Mouse (Mus musculus) megakaryocyte progenitor cell, adult 5-6 weeks (primary cell): ENCODE results near the gene Xrra1. TPM values are rescaled to one million over a fixed set of nuclear protein-coding genes. Genes with fewer than 3 reads are reported as not detected.
"Not testable (repeated sequence)": the region's sequence is repeated elsewhere in the genome, so short reads cannot be mapped to it uniquely, and the experiment has no call there.

Experiments used
- ATAC-seq: replicated peaks from 2 replicates; pipeline ENCODE4 v1.8.0; 2016; ENCODE audit warnings: mild to moderate bottlenecking, moderate TSS enrichment, inconsistent platforms; ENCODE audit not compliant: poor library complexity
- total RNA-seq, 2 experiments: library from RNA; stranded (forward) in 1 of 2; stranded (reverse) in 1 of 2; fragments of 157-497, 149-512 nt in 1 of 2; fragments of 200-1000 nt in 1 of 2; gene quantifications; 2 replicates each; pipeline versions ENCODE4 v1.2.3 to v1.2.4; 2015 to 2017

The Xrra1 gene
- total RNA-seq, 2 experiments from 2014 or later: 0.25 TPM; not detected in 1

DNA sequence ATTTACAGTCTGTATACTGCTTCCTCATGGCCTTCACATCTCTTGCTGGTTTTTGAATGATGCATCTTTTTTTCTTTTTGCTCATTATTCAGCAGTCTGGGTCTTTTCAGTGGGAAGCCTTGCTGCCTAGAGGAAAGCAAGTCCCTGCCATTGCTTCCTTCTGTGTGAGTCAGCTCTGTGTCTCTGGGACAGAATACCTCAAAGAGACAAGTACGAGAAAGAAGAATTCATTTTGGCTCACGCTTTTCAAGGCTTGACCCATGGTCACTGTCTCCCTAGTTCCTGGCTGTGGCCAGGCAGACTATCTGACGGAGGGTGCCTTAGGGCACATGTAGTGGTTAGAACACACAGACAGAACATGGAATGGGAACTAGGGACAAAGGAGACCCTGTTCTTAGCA lies 35.1 kb downstream of the Xrra1 start:
- no peak for ATAC-seq

DNA sequence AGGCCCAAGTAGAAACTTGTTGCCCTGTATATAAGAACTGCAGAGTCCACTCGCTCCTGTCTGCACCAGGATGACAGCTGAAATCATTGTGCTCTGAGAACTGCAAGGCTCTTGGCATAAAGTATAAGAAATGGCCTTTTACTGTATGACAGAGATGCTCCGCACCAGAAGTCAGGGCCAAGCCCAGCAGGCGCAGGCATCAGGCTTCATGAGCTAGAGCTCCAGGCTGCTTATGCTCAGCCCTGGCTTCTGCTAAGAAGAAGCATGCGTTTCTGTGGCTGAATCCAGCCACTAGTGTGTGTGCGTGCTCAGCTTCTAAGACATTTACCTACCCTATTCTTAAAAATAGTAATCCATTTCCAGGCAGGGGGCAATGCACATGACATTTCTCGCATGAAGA lies 35.6 kb downstream of the Xrra1 start:
- no peak for ATAC-seq

DNA sequence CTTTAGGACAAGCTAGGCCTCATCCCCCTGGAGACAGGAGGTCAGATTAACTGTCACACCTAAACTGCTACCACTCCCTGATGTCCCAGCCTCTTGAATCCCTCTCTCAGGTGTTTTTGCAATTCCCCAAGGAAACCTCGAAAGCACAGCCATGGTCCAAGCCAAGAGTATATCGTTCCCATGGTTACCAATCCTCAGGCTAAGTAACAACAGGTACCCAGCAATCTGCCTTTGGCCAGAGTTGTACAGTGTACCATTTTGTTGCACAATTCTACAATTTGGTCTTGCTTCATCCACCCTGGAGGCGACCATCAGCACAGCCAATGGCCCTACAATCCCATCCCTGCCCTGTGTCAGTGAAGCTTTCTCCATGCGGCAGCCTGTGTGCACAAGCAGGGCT lies 38.0 kb downstream of the Xrra1 start:
- no peak for ATAC-seq

DNA sequence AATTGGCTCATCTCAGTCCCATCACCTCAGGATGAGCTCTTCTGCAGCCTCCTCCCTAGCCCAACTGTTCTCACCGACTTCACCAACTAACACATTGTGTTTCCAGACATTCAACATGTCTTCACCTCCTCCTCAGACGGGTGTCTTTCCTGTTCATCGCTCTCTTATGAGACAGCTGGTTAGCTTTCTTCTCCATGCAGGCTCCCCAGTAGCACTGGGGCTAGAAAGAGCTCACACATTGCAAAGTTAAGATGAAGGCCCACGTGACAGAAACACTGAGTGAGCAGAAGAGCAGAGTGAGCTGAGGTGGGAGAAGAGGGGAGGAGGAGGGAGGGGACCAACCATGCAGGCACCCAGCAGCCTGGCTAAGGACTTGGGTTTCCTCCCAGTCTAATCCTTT lies 43.3 kb downstream of the Xrra1 start:
- ATAC-seq: no peak

DNA sequence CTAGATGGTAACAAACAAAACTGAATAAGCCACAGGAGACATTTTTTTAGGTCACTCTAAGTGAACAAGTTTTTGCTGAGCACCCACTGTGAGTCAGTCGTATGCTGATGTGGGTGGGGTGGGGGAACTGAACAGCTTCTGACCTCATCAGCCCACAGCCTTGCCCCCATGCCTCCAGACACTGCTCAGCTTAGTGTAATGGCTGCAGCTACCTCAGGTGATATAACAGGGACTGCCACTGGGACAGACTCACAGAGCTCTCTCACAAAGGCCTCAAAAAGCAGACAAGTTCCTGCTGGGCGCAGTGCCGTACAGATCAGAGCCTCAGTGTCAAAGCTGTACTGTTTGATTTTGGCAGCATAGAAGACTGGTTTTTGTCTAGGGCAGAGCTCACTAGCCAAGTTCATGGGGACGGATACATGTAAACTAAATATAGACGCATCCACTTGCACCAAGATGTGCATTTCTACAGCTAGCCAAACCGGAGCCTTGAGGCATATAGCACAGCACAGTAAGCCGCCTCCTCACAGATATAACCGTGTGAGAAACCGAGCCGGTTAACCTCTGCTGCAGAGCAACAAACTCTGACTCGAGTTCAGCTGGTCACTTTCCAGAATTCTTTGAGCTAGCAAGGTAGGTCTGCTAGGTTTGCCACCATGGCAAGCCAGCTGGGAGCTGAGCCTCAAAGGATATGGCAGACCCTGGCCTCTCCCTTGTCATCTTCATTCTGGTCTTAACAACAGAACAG lies 44.2 kb downstream of the Xrra1 start:
- ATAC-seq: no peak

DNA sequence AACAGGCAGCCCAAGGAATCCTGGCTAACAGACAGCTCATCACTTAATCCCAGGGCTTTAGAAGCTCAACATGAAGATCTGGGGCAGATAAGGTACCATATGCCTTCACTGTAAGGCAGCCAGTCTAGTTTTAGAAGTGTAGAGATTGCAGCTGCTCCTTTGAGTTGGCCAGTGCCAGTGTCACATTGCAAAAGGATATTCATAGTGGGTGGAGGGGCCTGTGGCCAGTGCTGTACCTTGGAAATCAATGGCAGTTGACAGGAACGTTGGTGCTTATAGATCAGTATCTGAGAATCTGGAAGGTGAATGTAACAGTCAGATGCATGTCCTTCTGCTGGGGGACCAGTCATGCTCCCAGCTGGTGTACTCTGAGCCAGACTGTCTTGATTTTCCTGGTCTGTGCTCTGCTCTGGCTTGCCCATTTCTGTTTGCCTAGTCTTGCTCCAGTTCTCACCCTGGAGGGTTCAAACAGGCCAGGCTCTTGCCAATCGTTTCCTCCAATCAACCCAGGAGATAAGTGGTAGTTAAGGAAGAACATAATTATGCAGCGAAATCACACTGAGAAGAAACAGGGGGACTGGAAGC lies 45.6 kb downstream of the Xrra1 start:
- ATAC-seq: no peak

DNA sequence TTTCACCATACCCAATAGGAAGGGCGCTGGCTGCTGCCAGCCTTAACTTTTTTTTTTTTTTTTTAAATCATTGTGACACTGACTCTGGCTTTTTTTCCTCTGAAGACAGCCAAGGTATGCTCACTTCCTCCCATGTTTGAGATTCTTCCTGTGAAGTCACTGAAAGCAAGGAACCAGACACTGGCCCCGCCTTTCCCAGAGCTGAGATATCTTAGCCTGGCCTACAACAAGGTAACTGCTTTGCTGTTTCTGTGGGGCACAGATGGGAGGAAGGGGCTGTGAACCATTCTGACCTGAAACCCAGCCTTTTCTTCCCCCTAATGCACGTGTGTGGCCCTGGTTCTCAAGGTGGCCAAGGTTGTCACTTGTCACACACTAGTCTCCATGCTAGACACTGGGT lies 47.4 kb downstream of the Xrra1 start:
- ATAC-seq: no peak

DNA sequence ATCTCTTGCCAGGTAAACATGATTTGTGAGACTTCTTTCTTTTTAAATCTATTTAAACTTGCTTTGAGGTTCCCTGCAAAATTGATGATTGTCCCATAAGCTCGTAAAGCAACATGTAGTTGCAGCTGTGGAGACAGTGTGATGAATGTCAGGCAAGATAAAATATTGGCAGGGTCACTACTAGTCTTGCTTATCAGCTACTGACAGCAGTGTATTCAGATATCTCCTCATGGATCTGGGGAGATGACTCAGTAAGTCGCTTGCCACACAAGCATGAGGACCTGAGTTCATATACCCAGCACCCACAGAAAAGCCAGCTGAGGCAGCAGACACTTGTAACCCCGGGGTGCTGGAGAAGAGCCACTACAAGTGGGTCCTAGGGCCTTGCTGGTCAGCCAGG lies 48.5 kb downstream of the Xrra1 start:
- peak; percentile 85 for ATAC-seq

DNA sequence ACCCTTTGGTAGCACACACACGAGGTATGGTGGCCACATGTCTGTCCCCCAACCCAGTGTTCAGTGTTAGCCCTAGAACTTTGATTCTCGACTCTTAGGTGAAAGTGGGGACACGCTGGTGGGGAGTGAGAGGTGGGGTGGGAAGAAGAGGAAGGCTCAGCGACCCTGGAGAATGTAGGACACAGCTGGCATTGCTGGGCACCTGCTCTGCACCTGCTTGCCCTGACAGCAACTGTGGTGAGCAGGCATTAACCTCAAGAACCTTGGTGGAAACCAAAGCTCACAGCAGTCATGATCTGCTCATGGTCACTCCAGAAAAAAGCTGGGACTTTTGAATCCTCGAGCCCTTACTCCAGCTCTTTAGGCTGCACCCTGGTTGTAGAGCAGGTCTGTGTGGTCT lies 52.1 kb downstream of the Xrra1 start:
- no peak for ATAC-seq

DNA sequence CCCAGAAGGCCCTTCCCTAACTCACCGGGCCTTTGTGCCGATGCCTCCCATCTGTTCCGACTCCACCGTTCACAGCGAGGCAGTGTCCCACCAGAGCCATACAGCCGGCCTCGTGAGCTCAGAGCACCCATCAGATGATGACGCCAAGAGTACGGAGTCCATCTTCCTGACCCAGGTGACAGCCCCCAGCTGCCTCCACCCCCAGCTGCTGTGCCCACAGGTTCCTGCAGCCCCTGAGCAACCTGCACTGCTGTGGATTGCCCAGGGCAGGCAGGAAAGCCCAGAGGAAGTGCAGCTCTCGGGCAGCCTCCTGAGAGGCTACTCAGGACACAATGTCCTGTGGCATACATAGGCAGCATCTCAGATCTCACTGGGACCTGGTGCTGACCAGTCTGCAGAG lies 55.4 kb downstream of the Xrra1 start:
- no peak for ATAC-seq

DNA sequence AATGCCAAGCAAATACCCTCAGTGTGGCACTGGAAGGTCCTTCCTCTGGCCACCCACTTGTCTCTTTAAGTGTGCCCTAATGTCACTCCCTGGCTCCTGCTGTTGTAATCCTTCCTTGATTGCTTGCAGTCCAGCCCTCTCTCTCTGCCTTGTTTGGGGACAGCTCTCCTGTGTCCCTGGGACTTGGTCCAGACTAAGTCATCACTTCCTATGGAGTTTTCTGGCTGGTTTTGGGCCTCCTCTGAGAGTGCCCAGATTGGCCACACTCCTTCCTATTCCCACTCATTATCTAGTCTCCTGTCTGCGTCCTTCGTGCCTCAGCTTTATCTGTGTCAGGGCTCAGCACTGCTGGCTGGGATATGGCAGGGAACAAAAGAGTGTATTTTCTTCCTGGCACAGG lies 56.6 kb downstream of the Xrra1 start:
- ATAC-seq: no peak

DNA sequence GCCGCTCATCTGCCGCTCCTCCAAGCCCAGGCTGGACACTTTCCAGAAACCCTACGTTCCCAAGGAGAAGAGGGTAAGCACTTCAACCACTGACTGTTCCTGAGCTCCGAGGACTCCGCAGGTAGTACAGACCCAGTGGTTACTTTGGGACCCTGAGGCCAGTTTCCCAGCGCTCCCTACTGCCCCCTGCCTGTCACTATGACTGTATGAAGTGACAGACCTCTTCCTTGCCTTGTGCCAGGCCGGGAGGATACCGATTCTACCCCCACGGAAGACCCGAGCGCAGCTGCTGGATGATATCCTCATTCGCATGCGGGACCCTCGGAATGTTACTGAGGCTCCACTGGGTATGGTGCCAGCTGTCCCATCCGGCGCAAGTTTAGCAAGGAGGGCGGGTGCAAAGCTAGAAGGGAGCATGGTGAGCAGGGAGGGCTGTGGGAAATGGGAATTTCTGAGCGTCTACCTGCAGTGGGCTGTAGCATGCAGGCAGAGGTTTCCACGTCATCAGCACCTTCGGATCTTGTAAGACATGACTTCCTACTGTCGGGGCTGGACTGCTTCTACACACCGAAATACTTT lies 57.9 kb downstream of the Xrra1 start:
- ATAC-seq: peak; percentile 71

DNA sequence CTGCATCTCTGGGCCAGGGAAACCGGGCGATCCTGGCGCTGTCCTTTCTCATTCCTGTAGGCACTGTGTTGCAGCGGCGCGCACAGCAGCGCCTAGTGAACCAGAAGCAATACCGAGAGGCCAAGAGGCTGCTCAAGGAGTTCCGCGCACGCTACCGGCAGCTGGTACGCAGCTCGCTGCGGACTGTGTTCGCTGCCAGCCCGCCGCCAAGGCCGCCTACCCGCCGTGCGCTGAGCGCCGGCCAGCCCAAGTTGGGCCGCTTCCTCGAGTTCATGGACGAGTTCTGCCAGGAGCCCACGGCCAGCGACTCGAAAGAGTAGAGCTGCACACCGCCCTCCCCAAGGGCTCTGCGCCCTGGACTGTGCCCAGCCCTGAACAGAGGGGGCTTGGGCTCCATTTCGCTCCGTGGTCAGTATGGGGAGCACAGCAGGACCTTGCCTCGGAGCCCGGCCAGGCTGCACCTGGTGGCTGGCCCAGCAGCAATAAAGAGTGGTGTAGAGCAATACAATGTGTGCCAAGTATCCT lies 58.5 kb downstream of the Xrra1 start:
- ATAC-seq: peak; percentile 35; the same call in 1 of the 2 replicates

DNA sequence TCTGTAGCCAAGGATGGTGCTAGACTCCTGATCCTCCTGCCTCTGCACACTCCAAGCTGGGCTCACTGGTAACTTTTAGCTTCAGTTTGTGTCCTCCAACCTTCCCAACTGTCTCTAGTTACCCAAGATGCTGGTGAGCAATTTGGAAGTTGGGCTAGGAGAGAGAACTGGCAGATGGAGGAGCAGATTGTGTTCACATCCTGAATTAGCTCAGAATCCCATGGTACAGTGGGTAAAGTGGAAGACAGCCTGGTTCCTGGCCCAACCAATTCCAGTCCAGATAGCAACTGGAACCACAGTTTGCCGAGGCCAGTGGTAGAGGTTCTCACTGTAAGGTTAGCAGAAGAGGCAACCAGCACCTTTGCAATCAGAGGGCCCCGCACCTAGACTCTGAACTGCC lies 60.2 kb downstream of the Xrra1 start:
- ATAC-seq: no peak

DNA sequence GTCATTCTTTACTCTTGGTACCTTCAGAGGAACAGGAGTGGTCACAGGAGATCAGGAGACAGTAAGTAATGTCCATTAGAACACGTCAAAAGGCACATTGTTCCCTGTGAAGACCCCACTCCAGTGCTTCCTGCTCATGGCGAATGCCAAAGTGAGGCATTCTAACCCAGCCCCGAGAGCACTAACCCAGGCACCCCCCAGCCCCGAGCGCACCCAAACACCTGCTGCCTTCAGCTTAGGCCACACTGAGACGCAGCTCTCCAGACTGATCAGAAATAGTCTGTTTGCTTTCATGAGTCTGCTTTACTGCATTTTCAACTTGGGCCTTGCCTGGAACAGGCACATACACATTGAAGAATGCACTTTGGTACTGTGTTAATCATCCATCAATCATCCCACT lies 61.1 kb downstream of the Xrra1 start:
- no peak for ATAC-seq

DNA sequence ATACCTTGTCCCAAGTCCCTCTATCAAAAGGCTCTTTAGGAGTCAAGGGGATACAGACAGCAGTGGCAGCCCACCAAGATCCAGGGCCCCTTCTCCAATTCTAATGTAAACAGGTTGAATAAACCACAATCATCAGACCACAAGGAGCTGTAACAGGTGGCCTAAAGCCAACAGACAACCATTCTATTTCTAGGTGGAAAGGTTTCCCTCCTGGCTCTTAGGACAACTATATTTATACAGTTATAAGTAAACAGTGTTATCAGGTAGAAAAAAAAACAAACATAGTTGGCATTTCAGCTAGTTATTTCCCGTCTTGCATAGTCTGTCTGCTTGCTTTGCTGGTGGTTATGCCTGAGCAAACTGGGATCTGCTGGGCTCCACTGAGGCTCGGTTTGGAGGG lies 61.5 kb downstream of the Xrra1 start:
- no peak for ATAC-seq

DNA sequence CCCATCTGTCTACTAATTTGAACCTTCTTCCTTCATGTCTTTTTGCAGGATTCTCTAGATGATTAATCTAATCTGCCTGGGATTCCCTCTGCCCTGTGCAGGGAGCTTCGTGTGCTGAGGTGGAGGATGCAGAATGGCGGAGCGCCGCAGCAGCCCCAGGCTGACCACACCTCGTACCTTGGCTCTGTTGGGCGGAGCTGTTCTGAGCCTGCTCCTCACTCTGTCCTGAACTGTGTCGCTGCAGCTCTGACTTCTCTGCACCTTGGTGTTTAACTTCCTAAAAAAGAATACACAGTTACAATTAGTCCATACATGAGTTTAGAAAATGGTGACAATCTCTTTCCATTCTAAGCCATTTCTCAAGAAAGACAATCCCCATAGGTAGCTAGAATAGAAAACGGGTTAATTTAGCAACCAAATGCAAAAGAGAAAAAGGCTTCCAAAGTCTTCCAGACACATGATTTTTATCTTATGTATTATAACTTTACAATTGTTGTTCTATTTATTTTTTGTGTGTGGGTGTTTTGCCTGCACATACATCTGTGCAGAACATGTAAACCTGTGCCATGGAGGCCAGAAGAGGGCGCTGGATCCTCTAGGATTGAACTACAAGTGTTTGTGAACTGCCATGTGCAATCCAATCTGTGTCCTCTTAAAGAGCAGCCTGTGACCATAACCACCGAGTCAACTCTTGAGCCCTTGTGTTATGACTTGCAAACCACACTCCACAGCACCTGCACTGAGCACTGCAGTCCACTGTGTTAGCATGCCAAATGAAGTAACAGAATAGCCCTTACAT lies 68.2 kb downstream of the Xrra1 start:
- peak; percentile 66 for ATAC-seq

DNA sequence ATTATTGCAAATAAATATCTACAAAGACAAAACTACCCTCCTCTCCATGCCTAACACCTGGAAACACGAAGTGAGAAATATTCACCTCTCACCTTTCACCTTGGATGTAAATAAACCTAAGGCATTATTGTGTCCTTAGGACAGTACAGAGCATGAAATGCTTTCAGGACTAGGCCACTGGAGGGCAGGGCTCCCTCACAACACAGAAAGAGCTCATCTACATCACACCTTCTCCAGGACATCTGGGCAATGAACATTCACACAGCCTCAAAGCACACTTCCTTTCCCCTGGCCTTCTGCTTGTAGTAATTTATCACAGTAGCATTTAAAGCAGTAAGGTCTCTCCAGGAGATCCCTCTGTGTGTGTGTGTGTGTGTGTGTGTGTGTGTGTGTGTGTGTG lies 76.8 kb downstream of the Xrra1 start:
- no peak for ATAC-seq

DNA sequence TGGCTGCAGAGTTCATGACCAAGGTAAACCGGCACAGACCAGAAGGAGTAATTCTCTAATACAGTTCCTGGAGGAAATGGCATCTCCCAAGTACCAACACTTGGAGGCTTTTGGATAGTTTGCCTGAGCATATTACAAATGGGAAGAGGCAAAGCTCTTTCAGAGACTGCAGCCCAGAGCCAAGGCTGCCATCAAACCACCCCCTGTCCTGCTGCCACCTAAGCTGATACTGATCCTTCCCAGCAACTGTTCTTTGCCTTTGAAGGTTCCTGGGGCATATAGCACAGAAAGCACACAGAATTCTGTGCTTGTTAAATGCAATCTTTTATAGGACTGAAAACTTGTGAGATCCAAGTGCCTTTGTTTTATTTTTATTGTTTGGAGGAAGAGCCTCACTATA lies 81.8 kb downstream of the Xrra1 start:
- ATAC-seq: no peak

DNA sequence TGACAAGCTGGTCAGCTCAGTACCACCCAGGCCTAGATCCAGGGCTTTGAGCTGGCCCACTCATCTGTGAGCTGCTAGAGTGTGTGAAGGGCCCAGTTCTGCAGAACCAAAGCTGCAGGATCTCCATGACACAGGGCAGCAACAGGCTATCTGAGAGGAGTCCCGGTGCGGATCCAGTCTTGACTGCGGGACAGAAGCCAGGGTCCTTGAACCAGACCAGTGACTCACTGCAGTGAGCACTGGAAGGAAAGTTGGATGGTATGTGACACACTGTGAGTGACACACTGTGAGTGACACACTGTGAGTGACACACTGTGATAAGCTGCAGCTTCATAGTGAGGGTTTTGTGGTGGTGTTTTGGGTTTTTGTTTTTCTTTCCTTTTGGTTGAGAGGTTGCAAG lies 85.6 kb downstream of the Xrra1 start:
- ATAC-seq: no peak

DNA sequence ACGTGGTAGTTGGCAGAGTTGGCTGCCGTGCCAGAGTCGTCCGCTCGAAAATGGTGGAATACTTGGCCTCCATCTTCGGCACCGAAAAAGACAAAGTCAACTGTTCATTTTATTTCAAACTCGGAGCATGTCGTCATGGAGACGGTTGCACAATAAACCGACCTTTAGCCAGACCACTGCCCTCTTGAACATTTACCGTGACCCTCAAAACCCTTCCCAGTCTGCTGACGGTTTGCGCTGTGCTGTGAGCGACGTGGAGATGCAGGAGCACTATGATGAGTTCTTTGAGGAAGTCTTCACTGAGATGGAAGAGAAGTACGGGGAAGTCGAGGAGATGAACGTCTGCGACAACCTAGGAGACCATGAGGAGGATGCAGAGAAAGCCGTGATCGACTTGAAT lies 86.1 kb downstream of the Xrra1 start:
- not testable (repeated sequence) for ATAC-seq

DNA sequence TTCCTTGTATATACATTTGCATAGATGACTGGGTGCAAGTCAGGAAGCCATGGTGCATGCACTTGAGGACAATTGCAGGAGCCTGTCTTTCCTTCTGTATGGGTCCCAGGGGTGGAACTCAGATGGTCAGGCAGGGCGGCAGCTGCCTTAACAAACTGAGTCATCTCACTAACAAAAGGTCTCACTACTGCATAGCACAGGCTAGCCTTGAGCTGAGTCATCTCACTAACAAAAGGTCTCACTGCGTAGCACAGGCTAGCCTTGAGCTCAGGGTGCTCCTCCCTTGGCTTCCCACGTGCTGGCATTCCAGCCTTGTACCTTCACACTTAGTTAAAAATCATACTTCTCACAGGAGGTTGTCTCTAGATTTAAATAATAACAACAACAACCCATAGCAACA lies 87.0 kb downstream of the Xrra1 start:
- no peak for ATAC-seq
